Mouse (Mus musculus): ENCODE data around the gene Map2. TPM values are rescaled to one million over a fixed set of nuclear protein-coding genes. Genes with fewer than 3 reads are reported as not detected.

The Map2 gene
- polyA plus RNA-seq, 1 experiment = 3.5 TPM

DNA sequence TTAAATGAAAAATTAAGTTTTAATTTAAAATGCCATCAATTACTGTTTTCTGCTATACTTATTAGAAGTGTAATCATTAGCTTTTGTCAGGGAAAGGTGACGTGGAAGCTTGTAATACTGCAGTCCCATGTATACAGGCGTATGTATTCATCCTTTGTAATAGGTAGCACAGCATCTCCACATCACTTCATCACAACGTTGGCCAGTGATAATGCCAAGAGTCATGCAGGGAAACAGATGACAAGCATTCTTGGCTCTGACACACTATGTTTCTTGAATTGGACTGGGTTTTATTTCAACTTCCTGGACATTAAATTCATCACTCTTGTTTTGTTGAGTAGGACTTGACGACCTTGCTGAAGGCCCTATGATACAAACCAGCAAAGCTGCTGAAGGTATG, 113.9 kb downstream of the Map2 start:
- Histone ChIP-seq H3K4me1 (ENCODE audit: control insufficient read depth, insufficient read depth, low read length) (no peaks in the 10 kb centered on the region), H3K27ac (ENCODE audit: control insufficient read depth, insufficient read depth, low read depth, low read length, poor library complexity) (no peak overlapping the region), H3K4me3 (replicated peaks; ENCODE audit: control insufficient read depth, low read depth, low read length) (no peak overlapping the region)
- WGBS = 78% methylated on average over 4 of the region's 4 CpGs
- TF ChIP-seq CTCF (IDR thresholded peaks at IDR 0.05; ENCODE audit: control insufficient read depth, insufficient read depth, low read length) (no peak), POLR2A (IDR thresholded peaks at IDR 0.05; ENCODE audit: borderline replicate concordance, control insufficient read depth, low read depth, low read length) (no peak)

DNA sequence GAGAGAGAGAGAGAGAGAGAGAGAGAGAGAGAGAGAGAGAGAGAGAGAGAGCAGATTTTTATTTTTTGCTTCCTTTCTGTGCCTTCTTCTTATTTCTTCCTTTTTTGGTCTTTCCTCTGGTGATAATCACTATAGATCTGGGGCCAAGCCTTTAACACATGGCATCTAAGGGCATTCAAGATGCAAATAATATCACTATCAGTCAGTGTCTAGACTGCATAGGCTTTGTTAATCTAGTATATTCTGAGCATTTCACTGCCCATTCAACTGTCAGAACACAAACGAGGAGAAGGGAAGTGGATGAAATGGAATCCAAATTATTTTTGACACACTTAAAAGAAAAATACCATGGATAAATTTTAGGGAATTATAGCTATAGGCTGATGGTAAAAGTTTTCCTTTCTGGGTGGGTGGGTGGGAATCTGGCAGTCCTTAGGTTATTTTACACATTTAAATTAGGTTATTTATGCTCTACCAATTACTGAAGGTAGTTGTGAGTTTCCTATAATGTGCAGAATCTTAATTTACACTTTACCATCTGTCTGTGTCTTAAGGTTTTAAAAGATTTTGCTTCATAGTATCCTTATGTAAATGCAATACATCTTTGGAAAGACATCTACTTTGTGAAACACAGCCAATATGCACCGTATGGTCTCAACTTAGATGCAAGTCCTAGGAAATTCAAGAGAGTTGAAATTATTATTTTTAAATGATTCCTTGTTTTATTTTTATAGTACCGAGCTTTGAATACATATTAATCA, 117.2 kb downstream of the Map2 start:
- H3K27ac ChIP-seq (ENCODE audit: control insufficient read depth, insufficient read depth, low read depth, low read length, poor library complexity) = no peak overlapping the region
- H3K4me1 ChIP-seq (ENCODE audit: control insufficient read depth, insufficient read depth, low read length) = no peaks in the 10 kb centered on the region
- 77% methylated on average over 3 of the region's 3 CpGs for WGBS
- TF ChIP-seq CTCF (IDR thresholded peaks at IDR 0.05; ENCODE audit: control insufficient read depth, insufficient read depth, low read length) = no peak
- no peak for TF ChIP-seq POLR2A (IDR thresholded peaks at IDR 0.05; ENCODE audit: borderline replicate concordance, control insufficient read depth, low read depth, low read length)
- no peak overlapping the region for H3K4me3 ChIP-seq (replicated peaks; ENCODE audit: control insufficient read depth, low read depth, low read length)

DNA sequence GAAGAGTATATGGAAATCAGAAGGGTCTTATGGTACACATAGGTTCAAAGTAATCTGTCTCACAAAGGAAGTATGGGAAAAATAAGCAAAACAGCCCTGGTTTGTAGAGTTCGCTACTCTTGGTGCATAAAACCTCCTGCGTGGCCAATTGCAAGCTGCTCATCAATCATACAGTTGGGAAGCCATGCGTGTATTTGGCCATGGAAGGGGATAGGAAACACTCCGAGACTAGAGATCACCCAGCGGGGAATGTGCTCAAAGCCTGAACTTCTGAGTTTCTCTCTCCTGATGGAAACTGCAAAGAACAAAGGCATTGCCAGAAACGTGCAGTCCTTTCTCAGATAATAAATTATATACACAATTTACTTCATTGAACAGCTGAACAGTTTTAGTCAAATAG, 124.3 kb downstream of the Map2 start:
- no peaks in the 10 kb centered on the region for H3K4me1 ChIP-seq (ENCODE audit: control insufficient read depth, insufficient read depth, low read length)
- no peak overlapping the region for H3K27ac ChIP-seq (ENCODE audit: control insufficient read depth, insufficient read depth, low read depth, low read length, poor library complexity)
- TF ChIP-seq CTCF (IDR thresholded peaks at IDR 0.05; ENCODE audit: control insufficient read depth, insufficient read depth, low read length) (no peak), POLR2A (IDR thresholded peaks at IDR 0.05; ENCODE audit: borderline replicate concordance, control insufficient read depth, low read depth, low read length) (no peak)
- H3K4me3 ChIP-seq (replicated peaks; ENCODE audit: control insufficient read depth, low read depth, low read length) = no peak overlapping the region
- 79% methylated on average over 6 of the region's 6 CpGs for WGBS

DNA sequence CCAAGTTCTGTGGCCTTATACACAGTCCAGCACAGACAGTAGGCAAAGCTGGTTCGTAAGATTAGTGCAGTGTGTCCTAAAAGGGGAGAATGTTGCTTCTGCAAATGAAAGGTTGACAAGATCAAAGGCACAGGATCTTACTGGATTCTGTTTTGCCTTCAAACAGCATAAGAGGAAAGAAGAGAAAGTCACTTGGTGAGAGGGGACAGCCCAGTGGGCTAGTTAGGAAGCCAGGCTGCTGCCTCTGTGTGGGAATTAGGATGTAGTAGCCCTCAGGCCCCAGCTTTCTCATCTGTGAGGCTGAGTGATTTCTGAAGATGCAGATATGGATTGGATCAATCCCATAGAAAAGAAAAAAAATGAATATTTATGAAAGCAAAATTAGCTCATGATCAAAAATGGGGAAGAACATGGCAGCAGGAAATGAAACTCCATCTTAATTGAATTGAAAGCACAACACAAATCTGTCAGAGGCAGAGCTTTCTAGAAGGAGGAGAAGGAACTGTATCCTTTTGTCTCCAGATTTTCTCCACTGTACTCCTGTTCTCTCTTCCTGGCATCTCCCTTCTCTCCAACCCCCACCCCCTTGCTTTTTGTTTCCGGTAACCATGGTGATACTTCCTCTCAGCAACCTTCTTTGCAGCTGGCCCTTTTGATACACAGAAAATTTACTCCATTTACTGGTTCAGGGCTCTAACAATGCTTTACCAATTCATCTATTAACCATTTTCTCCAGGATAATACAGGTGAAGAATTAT, 145.5 kb downstream of the Map2 start:
- Histone ChIP-seq H3K4me1 (ENCODE audit: control insufficient read depth, insufficient read depth, low read length) (no peaks in the 10 kb centered on the region), H3K4me3 (replicated peaks; ENCODE audit: control insufficient read depth, low read depth, low read length) (no peak overlapping the region), H3K27ac (ENCODE audit: control insufficient read depth, insufficient read depth, low read depth, low read length, poor library complexity) (no peak overlapping the region)
- no peak for TF ChIP-seq CTCF (IDR thresholded peaks at IDR 0.05; ENCODE audit: control insufficient read depth, insufficient read depth, low read length)
- no peak for TF ChIP-seq POLR2A (IDR thresholded peaks at IDR 0.05; ENCODE audit: borderline replicate concordance, control insufficient read depth, low read depth, low read length)
- WGBS = 84% methylated on average over 2 of the region's 2 CpGs

DNA sequence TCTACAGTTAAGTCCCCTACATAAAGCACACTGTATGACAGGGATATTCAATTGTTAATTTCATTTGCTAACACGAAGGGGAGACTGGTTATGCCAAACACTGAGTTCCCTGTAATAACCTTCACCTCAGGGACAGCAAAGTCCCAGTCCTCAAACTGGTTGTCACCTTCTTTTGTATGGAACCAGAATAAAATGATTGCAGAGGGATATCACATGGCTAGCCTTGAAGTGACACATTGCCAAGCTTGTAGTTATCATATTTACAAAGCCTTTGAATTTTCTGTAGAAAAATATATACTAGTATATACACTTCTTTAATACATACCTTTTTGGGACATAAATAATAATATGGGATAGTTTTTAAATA, 146.0 kb downstream of the Map2 start:
- no peaks in the 10 kb centered on the region for H3K4me1 ChIP-seq (ENCODE audit: control insufficient read depth, insufficient read depth, low read length)
- no peak overlapping the region for H3K4me3 ChIP-seq (replicated peaks; ENCODE audit: control insufficient read depth, low read depth, low read length)
- H3K27ac ChIP-seq (ENCODE audit: control insufficient read depth, insufficient read depth, low read depth, low read length, poor library complexity) = no peak overlapping the region
- WGBS = 60% methylated on average over 1 of the region's 1 CpGs
- no peak for TF ChIP-seq CTCF (IDR thresholded peaks at IDR 0.05; ENCODE audit: control insufficient read depth, insufficient read depth, low read length)
- no peak for TF ChIP-seq POLR2A (IDR thresholded peaks at IDR 0.05; ENCODE audit: borderline replicate concordance, control insufficient read depth, low read depth, low read length)

DNA sequence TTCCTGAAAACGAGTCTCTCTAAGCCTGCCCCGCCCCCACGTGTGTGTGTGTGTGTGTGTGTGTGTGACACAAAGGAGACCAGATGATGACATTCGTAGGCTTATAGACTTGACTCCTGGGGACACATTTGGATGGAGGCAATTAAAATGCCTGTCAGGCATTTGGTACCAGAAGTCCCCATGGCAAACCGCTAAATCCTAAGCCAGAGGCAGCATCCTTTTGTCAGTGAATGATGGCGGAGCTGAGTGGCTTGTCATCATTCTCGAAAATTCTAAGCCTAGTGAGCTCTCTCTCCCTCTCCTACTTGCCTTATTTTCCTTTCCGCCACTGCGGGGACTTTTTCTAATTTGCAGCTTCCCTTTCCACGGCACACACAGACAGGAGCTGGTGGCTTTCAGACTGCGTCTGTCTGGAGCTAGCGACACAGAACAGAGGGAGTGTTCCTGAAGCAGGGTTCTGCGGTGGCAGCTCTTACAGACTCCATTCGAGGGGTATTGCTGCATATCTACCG, 146.6 kb downstream of the Map2 start:
- H3K4me3 ChIP-seq (replicated peaks; ENCODE audit: control insufficient read depth, low read depth, low read length) = no peak overlapping the region
- 71% methylated on average over 15 of the region's 15 CpGs for WGBS
- TF ChIP-seq POLR2A (IDR thresholded peaks at IDR 0.05; ENCODE audit: borderline replicate concordance, control insufficient read depth, low read depth, low read length) = no peak
- TF ChIP-seq CTCF (IDR thresholded peaks at IDR 0.05; ENCODE audit: control insufficient read depth, insufficient read depth, low read length) = no peak
- H3K27ac ChIP-seq (ENCODE audit: control insufficient read depth, insufficient read depth, low read depth, low read length, poor library complexity) = no peak overlapping the region
- H3K4me1 ChIP-seq (ENCODE audit: control insufficient read depth, insufficient read depth, low read length) = no peaks in the 10 kb centered on the region

DNA sequence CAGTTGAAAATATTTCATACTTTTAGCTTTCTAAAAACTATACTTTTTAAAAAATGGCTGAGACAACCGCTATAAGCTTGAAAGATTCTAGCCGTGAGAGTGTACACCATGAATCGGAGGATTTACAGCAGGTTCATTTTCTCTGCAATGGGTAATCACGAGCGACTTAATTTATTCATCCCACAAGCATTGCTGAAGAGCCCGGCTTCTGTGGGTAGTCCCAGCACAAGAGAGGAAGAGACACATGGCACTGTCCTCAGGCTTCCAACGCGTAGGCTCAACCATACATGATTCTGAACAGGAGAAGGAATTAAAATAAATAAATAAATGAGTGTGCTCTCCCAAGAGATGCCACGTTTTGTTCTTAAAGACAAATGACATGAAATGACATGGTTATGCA, 148.4 kb downstream of the Map2 start:
- H3K27ac ChIP-seq (ENCODE audit: control insufficient read depth, insufficient read depth, low read depth, low read length, poor library complexity) = no peak overlapping the region
- WGBS = 87% methylated on average over 9 of the region's 9 CpGs
- no peak for TF ChIP-seq POLR2A (IDR thresholded peaks at IDR 0.05; ENCODE audit: borderline replicate concordance, control insufficient read depth, low read depth, low read length)
- TF ChIP-seq CTCF (IDR thresholded peaks at IDR 0.05; ENCODE audit: control insufficient read depth, insufficient read depth, low read length) = no peak
- no peak overlapping the region for H3K4me3 ChIP-seq (replicated peaks; ENCODE audit: control insufficient read depth, low read depth, low read length)
- H3K4me1 ChIP-seq (ENCODE audit: control insufficient read depth, insufficient read depth, low read length) = no peaks in the 10 kb centered on the region

DNA sequence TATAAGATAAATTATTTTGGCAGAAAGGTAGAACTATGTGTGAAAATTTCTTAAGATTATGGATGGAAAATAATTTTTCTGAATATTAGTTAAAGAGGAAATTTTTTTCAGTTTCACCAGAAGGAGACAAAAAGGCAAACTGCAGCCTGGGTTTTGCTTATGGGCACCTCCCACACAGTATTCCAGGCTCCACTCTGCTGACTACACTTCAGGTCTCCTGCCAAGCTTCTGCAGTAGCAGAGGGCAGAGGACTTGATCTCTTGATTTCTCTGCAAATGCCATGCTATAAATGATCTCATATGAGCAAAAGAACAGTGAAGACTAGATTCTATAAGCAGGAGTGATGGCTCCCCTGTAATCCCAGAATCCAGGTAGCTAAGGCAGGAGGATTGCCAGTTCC, 149.9 kb downstream of the Map2 start:
- H3K4me3 ChIP-seq (replicated peaks; ENCODE audit: control insufficient read depth, low read depth, low read length) = no peak overlapping the region
- TF ChIP-seq CTCF (IDR thresholded peaks at IDR 0.05; ENCODE audit: control insufficient read depth, insufficient read depth, low read length) (no peak), POLR2A (IDR thresholded peaks at IDR 0.05; ENCODE audit: borderline replicate concordance, control insufficient read depth, low read depth, low read length) (no peak)
- H3K27ac ChIP-seq (ENCODE audit: control insufficient read depth, insufficient read depth, low read depth, low read length, poor library complexity) = no peak overlapping the region
- H3K4me1 ChIP-seq (ENCODE audit: control insufficient read depth, insufficient read depth, low read length) = no peaks in the 10 kb centered on the region
